Mouse (Mus musculus) heart, postnatal 0 days (tissue): ENCODE results near the gene Cfdp1.

ENCODE experiments used
- CTCF ChIP-seq: IDR thresholded peaks from 2 replicates; pipeline ENCODE4 v1.5.1; 2016; ENCODE audit warnings: antibody characterized with exemption, control low read depth, low read depth
- EP300 ChIP-seq: IDR thresholded peaks from 2 replicates; pipeline ENCODE4 v1.6.1; 2016; ENCODE audit warnings: antibody characterized with exemption, low read depth

DNA sequence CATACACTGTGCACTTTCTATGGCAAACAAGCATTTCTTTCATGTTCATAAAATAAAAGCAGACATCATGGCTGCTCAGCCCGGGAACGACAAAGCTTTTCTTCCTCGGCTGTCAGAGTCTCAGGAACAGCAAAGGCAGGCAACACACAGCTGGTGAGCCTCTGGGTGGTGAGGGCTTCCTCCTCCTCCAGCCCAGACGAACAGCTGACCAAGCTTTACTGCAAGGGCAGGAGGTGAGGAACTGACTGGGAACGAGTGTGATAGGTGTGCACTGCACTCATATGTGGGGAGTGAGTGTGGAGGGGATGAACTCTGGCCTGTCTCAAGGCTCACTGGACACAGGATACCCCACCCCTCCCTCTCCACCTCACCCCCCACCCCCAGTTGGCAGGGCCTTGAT is 135.2 kb downstream of the Cfdp1 start:
- TF ChIP-seq CTCF (no peak), EP300 (no peak)
